Comparison of ENCODE assay signal across 21 mouse cellular contexts in genomic region chr16:45222016-45222415, GRCm38 (mm10). TPM values are rescaled to one million over a fixed set of nuclear protein-coding genes. Genes with fewer than 3 reads are reported as not detected.
DNase-seq lines count a peak whose midpoint lies in the region; TF ChIP-seq lines count a peak whose summit lies in the region.
"Had no signal": no experiment of that assay in that cellular context is flagged by ENCODE, and none has a peak within 500 bp of the region (broad histone marks: within the 10 kb centered on the region; RNA-seq: fewer than 3 reads in every experiment).

No protein-coding gene starts in this region.

- H3K36me3 ChIP-seq in spleen, adult 2 months (ENCODE audit: control insufficient read depth, insufficient read depth, low read length): no peaks in the 10 kb centered on the region; the same call in 1 of the 2 replicates
- H3K36me3 ChIP-seq: G1E had no signal

- no peaks in the 10 kb centered on the region for H3K27me3 ChIP-seq in spleen, adult 2 months (ENCODE audit: control insufficient read depth, insufficient read depth, low read length)
- H3K27me3 ChIP-seq: CH12.LX had no signal

- no peak for DNase-seq in spleen, adult 2 months (ENCODE audit: low read depth in 1 of 2, low spot score in 2 of 2)
- no peak for DNase-seq in spleen, postnatal 36 days (ENCODE audit: low spot score in 2 of 2)
- DNase-seq in Muller cell, postnatal 12 days (ENCODE audit: inconsistent ontology term): peak; percentile 83
- DNase-seq in retina, embryonic 14.5 days (ENCODE audit: low spot score): peak; percentile 31
- peak; percentile 67 for DNase-seq in retina, postnatal 1 day
- DNase-seq in lung, postnatal 25 days (ENCODE audit: low spot score): no peak
- no peak for DNase-seq in adrenal gland, adult 2 months
- no peak for DNase-seq in lung, adult 2 months
- DNase-seq: adrenal gland, adult 8-10 months; adrenal gland, postnatal 10 days; adrenal gland, postnatal 14 days; adrenal gland, postnatal 25 days; adrenal gland, postnatal 36 days; cerebellum, adult 11 months; cerebellum, adult 11-12 months; cerebellum, adult 18-20 months; cerebellum, adult 2 months had no signal

- TF ChIP-seq POLR2A in spleen, adult 2 months (IDR thresholded peaks at IDR 0.05; ENCODE audit: low read depth, low read length): no peak
- TF ChIP-seq POLR2A in lung, adult 2 months (IDR thresholded peaks at IDR 0.05; ENCODE audit: borderline replicate concordance, extremely low read depth, low read depth, low read length): no peak

- WGBS in spleen, adult 2 months: 87% methylated on average over 2 of the region's 2 CpGs
- 73% methylated on average over 2 of the region's 2 CpGs for WGBS in lung, adult 2 months

- peak overlapping the region; percentile 89; the same call in 1 of the 2 replicates for H3K27ac ChIP-seq in spleen, adult 2 months (ENCODE audit: insufficient read depth, low read length)

- no peak overlapping the region for H3K4me3 ChIP-seq in spleen, adult 2 months (ENCODE audit: extremely low read depth, insufficient read depth, insufficient read length)
- no peak overlapping the region for H3K4me3 ChIP-seq in lung, adult 2 months (replicated peaks; ENCODE audit: extremely low read depth, low read depth, low read length)

- no peak for TF ChIP-seq CTCF in spleen, adult 2 months (IDR thresholded peaks at IDR 0.05; ENCODE audit: extremely low read depth, insufficient read depth, insufficient read length, insufficient replicate concordance)
- TF ChIP-seq CTCF in lung, adult 2 months (IDR thresholded peaks at IDR 0.05; ENCODE audit: insufficient read depth, low read length): no peak

- H3K4me1 ChIP-seq in spleen, adult 2 months (ENCODE audit: control insufficient read depth, insufficient read depth, insufficient read length): peaks cover 7% of the 10 kb centered on the region; the same call in 1 of the 2 replicates
- no peaks in the 10 kb centered on the region; the same call in 1 of the 2 replicates for H3K4me1 ChIP-seq in lung, adult 2 months (ENCODE audit: control insufficient read depth, insufficient read depth, low read length)

RNA-seq across cellular contexts. Expression of gene Btla, which starts 2.1 kb away (rescaled TPM):
- polyA plus RNA-seq in spleen, adult 2 months (2012; rRNA removed): 25.0 and 26.3 TPM in 2 replicates
- under 1 TPM; 0.40 to 0.48 TPM for total RNA-seq in adrenal gland, adult 2 months (2021)
- 0.03 TPM in 1 of 2 replicates, not detected in the other for polyA plus RNA-seq in adrenal gland, adult 2 months (2012; rRNA removed)
- polyA plus RNA-seq in lung, adult 2 months (2012; rRNA removed): 2.0 and 4.6 TPM in 2 replicates
- total RNA-seq: MEL had no signal
- polyA plus RNA-seq: G1E, Patski had no signal

Comparison
In these comparisons a context has a peak if more than half of its experiments do, and no peak if none do; other contexts are left out.
1. DNase-seq: peak in Muller cell, postnatal 12 days (single experiment), retina, embryonic 14.5 days (single experiment) and retina, postnatal 1 day (single experiment); none in spleen, adult 2 months (0 of 2), spleen, postnatal 36 days (0 of 2), lung, postnatal 25 days (single experiment), adrenal gland, adult 2 months (single experiment) and lung, adult 2 months (single experiment).